Mouse (Mus musculus): Measurements from ENCODE around the gene Nepro. TPM values are rescaled to one million over a fixed set of nuclear protein-coding genes. Genes with fewer than 3 reads are reported as not detected.
A peak's percentile ranks its signal among the peaks of the same experiment; 100 is the strongest.

Gene Nepro
- polyA plus RNA-seq, 1 experiment from 2014 or later = 3.2 TPM

- no peak for ATAC-seq
- H3K27me3 ChIP-seq (ENCODE audit: control insufficient read depth, insufficient read depth, low read depth, low read length) = no peaks in the 10 kb centered on the region
- no peak overlapping the region for H3K4me2 ChIP-seq (ENCODE audit: low read length)
- H3K4me3 ChIP-seq (ENCODE audit: low read depth, low read length) = no peak overlapping the region
- peaks cover 16% of the 10 kb centered on the region for H3K4me1 ChIP-seq (ENCODE audit: control insufficient read depth, insufficient read depth, low read length)
- H3K9ac ChIP-seq (ENCODE audit: low read depth, low read length) = no peak overlapping the region
- H3K9me3 ChIP-seq (replicated peaks; ENCODE audit: control insufficient read depth, low read length, poor library complexity, severe bottlenecking) = no peaks in the 10 kb centered on the region
- no peak overlapping the region for H3K27ac ChIP-seq (ENCODE audit: low read length)
- no peaks in the 10 kb centered on the region for H3K36me3 ChIP-seq (ENCODE audit: control insufficient read depth, insufficient read depth, low read length)
- 77% methylated on average over 7 of the region's 7 CpGs for WGBS
These were observed 4.8 kb upstream of the Nepro start for GRCm38 (mm10) chr16:44719349-44719748.

- WGBS = 71% methylated on average over 3 of the region's 3 CpGs
- no peak overlapping the region for H3K27ac ChIP-seq (ENCODE audit: low read length)
- no peaks in the 10 kb centered on the region for H3K27me3 ChIP-seq (ENCODE audit: control insufficient read depth, insufficient read depth, low read depth, low read length)
- no peaks in the 10 kb centered on the region for H3K9me3 ChIP-seq (replicated peaks; ENCODE audit: control insufficient read depth, low read length, poor library complexity, severe bottlenecking)
- peaks cover 20% of the 10 kb centered on the region for H3K4me1 ChIP-seq (ENCODE audit: control insufficient read depth, insufficient read depth, low read length)
- H3K4me2 ChIP-seq (ENCODE audit: low read length) = no peak overlapping the region
- H3K9ac ChIP-seq (ENCODE audit: low read depth, low read length) = no peak overlapping the region
- no peak for ATAC-seq
- H3K36me3 ChIP-seq (ENCODE audit: control insufficient read depth, insufficient read depth, low read length) = no peaks in the 10 kb centered on the region
- H3K4me3 ChIP-seq (ENCODE audit: low read depth, low read length) = no peak overlapping the region
These were observed 3.6 kb upstream of the Nepro start for GRCm38 (mm10) chr16:44720518-44720917.

- H3K36me3 ChIP-seq (ENCODE audit: control insufficient read depth, insufficient read depth, low read length) = no peaks in the 10 kb centered on the region
- no peak overlapping the region for H3K27ac ChIP-seq (ENCODE audit: low read length)
- WGBS = 80% methylated on average over 2 of the region's 2 CpGs
- no peak for ATAC-seq
- H3K4me2 ChIP-seq (ENCODE audit: low read length) = no peak overlapping the region
- H3K27me3 ChIP-seq (ENCODE audit: control insufficient read depth, insufficient read depth, low read depth, low read length) = no peaks in the 10 kb centered on the region
- peaks cover 12% of the 10 kb centered on the region for H3K4me1 ChIP-seq (ENCODE audit: control insufficient read depth, insufficient read depth, low read length)
- H3K4me3 ChIP-seq (ENCODE audit: low read depth, low read length) = no peak overlapping the region
- no peak overlapping the region for H3K9ac ChIP-seq (ENCODE audit: low read depth, low read length)
- no peaks in the 10 kb centered on the region for H3K9me3 ChIP-seq (replicated peaks; ENCODE audit: control insufficient read depth, low read length, poor library complexity, severe bottlenecking)
These were observed 1.4 kb upstream of the Nepro start for GRCm38 (mm10) chr16:44722666-44723065.

- Histone ChIP-seq H3K4me1 (ENCODE audit: control insufficient read depth, insufficient read depth, low read length) (peaks cover 12% of the 10 kb centered on the region), H3K4me2 (ENCODE audit: low read length) (peak overlapping the region; percentile 81), H3K9ac (ENCODE audit: low read depth, low read length) (peak overlapping the region; percentile 81), H3K4me3 (ENCODE audit: low read depth, low read length) (peak overlapping the region; percentile 75), H3K27ac (ENCODE audit: low read length) (peak overlapping the region; percentile 92), H3K9me3 (replicated peaks; ENCODE audit: control insufficient read depth, low read length, poor library complexity, severe bottlenecking) (no peaks in the 10 kb centered on the region), H3K27me3 (ENCODE audit: control insufficient read depth, insufficient read depth, low read depth, low read length) (no peaks in the 10 kb centered on the region), H3K36me3 (ENCODE audit: control insufficient read depth, insufficient read depth, low read length) (0 out of 2 replicates have a peak, but pooled peaks cover 3% of the 10 kb centered on the region)
- ATAC-seq = peak; percentile 70
- under 1% methylated on average over 14 of the region's 14 CpGs for WGBS
These were observed 746 bp downstream of the Nepro start for GRCm38 (mm10) chr16:44724847-44725246.

- no peak for ATAC-seq
- H3K9me3 ChIP-seq (replicated peaks; ENCODE audit: control insufficient read depth, low read length, poor library complexity, severe bottlenecking) = no peaks in the 10 kb centered on the region
- peak overlapping the region; percentile 75 for H3K4me3 ChIP-seq (ENCODE audit: low read depth, low read length)
- H3K27me3 ChIP-seq (ENCODE audit: control insufficient read depth, insufficient read depth, low read depth, low read length) = no peaks in the 10 kb centered on the region
- H3K4me1 ChIP-seq (ENCODE audit: control insufficient read depth, insufficient read depth, low read length) = peaks cover 12% of the 10 kb centered on the region
- H3K27ac ChIP-seq (ENCODE audit: low read length) = peak overlapping the region; percentile 92; the same call in 1 of the 2 replicates
- WGBS = 51% methylated on average over 14 of the region's 14 CpGs
- peak overlapping the region; percentile 81 for H3K9ac ChIP-seq (ENCODE audit: low read depth, low read length)
- H3K4me2 ChIP-seq (ENCODE audit: low read length) = peak overlapping the region; percentile 81
- 0 out of 2 replicates have a peak, but pooled peaks cover 3% of the 10 kb centered on the region for H3K36me3 ChIP-seq (ENCODE audit: control insufficient read depth, insufficient read depth, low read length)
These were observed 1.5 kb downstream of the Nepro start for GRCm38 (mm10) chr16:44725286-44726223.

GRCm38 (mm10) chr16:44727525-44727924 lies 3.4 kb downstream of the Nepro start:
- no peaks in the 10 kb centered on the region for H3K27me3 ChIP-seq (ENCODE audit: control insufficient read depth, insufficient read depth, low read depth, low read length)
- H3K4me2 ChIP-seq (ENCODE audit: low read length) = no peak overlapping the region
- WGBS = 94% methylated on average over 3 of the region's 3 CpGs
- no peak for ATAC-seq
- peaks cover 12% of the 10 kb centered on the region for H3K4me1 ChIP-seq (ENCODE audit: control insufficient read depth, insufficient read depth, low read length)
- no peak overlapping the region for H3K9ac ChIP-seq (ENCODE audit: low read depth, low read length)
- H3K9me3 ChIP-seq (replicated peaks; ENCODE audit: control insufficient read depth, low read length, poor library complexity, severe bottlenecking) = no peaks in the 10 kb centered on the region
- H3K4me3 ChIP-seq (ENCODE audit: low read depth, low read length) = no peak overlapping the region
- peaks cover 9% of the 10 kb centered on the region; the same call in 1 of the 2 replicates for H3K36me3 ChIP-seq (ENCODE audit: control insufficient read depth, insufficient read depth, low read length)
- H3K27ac ChIP-seq (ENCODE audit: low read length) = no peak overlapping the region

- Histone ChIP-seq H3K4me3 (ENCODE audit: low read depth, low read length) (no peak overlapping the region), H3K4me2 (ENCODE audit: low read length) (no peak overlapping the region), H3K4me1 (ENCODE audit: control insufficient read depth, insufficient read depth, low read length) (no peaks in the 10 kb centered on the region), H3K9ac (ENCODE audit: low read depth, low read length) (no peak overlapping the region), H3K27me3 (ENCODE audit: control insufficient read depth, insufficient read depth, low read depth, low read length) (no peaks in the 10 kb centered on the region), H3K36me3 (ENCODE audit: control insufficient read depth, insufficient read depth, low read length) (peaks cover 37% of the 10 kb centered on the region), H3K9me3 (replicated peaks; ENCODE audit: control insufficient read depth, low read length, poor library complexity, severe bottlenecking) (no peaks in the 10 kb centered on the region), H3K27ac (ENCODE audit: low read length) (no peak overlapping the region)
- 95% methylated on average over 3 of the region's 3 CpGs for WGBS
- no peak for ATAC-seq
These were observed 10.0 kb downstream of the Nepro start for GRCm38 (mm10) chr16:44734059-44734458.

GRCm38 (mm10) chr16:44735676-44736075 lies 11.6 kb downstream of the Nepro start:
- no peaks in the 10 kb centered on the region for H3K9me3 ChIP-seq (replicated peaks; ENCODE audit: control insufficient read depth, low read length, poor library complexity, severe bottlenecking)
- no peak overlapping the region for H3K4me2 ChIP-seq (ENCODE audit: low read length)
- 92% methylated on average over 5 of the region's 5 CpGs for WGBS
- H3K27ac ChIP-seq (ENCODE audit: low read length) = no peak overlapping the region
- H3K36me3 ChIP-seq (ENCODE audit: control insufficient read depth, insufficient read depth, low read length) = peaks cover 36% of the 10 kb centered on the region
- H3K4me3 ChIP-seq (ENCODE audit: low read depth, low read length) = no peak overlapping the region
- no peaks in the 10 kb centered on the region for H3K4me1 ChIP-seq (ENCODE audit: control insufficient read depth, insufficient read depth, low read length)
- no peaks in the 10 kb centered on the region for H3K27me3 ChIP-seq (ENCODE audit: control insufficient read depth, insufficient read depth, low read depth, low read length)
- H3K9ac ChIP-seq (ENCODE audit: low read depth, low read length) = no peak overlapping the region
- no peak for ATAC-seq

- no peak for ATAC-seq
- no peak overlapping the region for H3K4me3 ChIP-seq (ENCODE audit: low read depth, low read length)
- 87% methylated on average over 4 of the region's 4 CpGs for WGBS
- no peaks in the 10 kb centered on the region for H3K27me3 ChIP-seq (ENCODE audit: control insufficient read depth, insufficient read depth, low read depth, low read length)
- H3K27ac ChIP-seq (ENCODE audit: low read length) = no peak overlapping the region
- H3K4me1 ChIP-seq (ENCODE audit: control insufficient read depth, insufficient read depth, low read length) = no peaks in the 10 kb centered on the region
- no peaks in the 10 kb centered on the region for H3K9me3 ChIP-seq (replicated peaks; ENCODE audit: control insufficient read depth, low read length, poor library complexity, severe bottlenecking)
- H3K9ac ChIP-seq (ENCODE audit: low read depth, low read length) = no peak overlapping the region
- no peak overlapping the region for H3K4me2 ChIP-seq (ENCODE audit: low read length)
- H3K36me3 ChIP-seq (ENCODE audit: control insufficient read depth, insufficient read depth, low read length) = peaks cover 36% of the 10 kb centered on the region
These were observed 12.0 kb downstream of the Nepro start for GRCm38 (mm10) chr16:44736118-44736517.

Data from midbrain, embryonic 16.5 days (tissue).